Mouse (Mus musculus) heart, adult 11 months (tissue): ENCODE data around the gene Bend7.

ENCODE experiments used
- DNase-seq: peaks from one replicate; pipeline ENCODE4 v3.0.0; 2022

Gene Bend7

GRCm38 (mm10) chr2:4782809-4783641 lies 65.4 kb downstream of the Bend7 start:
- DNase-seq, result peak; percentile 61

GRCm38 (mm10) chr2:4784012-4784411 lies 66.4 kb downstream of the Bend7 start:
- peak; percentile 72 for DNase-seq

GRCm38 (mm10) chr2:4785016-4785415 lies 67.4 kb downstream of the Bend7 start:
- DNase-seq, result peak; percentile 51

- DNase-seq, result no peak
Measured at GRCm38 (mm10) chr2:4787223-4787622, 69.6 kb downstream of the Bend7 start.

- peak; percentile 75 for DNase-seq
Measured at GRCm38 (mm10) chr2:4791646-4792045, 74.0 kb downstream of the Bend7 start.

GRCm38 (mm10) chr2:4792554-4792953 lies 74.9 kb downstream of the Bend7 start:
- peak; percentile 27 for DNase-seq

- DNase-seq, result no peak
Measured at GRCm38 (mm10) chr2:4802395-4803176, 85.0 kb downstream of the Bend7 start.

- DNase-seq, result no peak
Measured at GRCm38 (mm10) chr2:4816308-4816707, 98.7 kb downstream of the Bend7 start.

- DNase-seq, result no peak
Measured at GRCm38 (mm10) chr2:4817678-4818077, 100.0 kb downstream of the Bend7 start.

GRCm38 (mm10) chr2:4820230-4820629 lies 102.6 kb downstream of the Bend7 start:
- no peak for DNase-seq

- DNase-seq, result no peak
Measured at GRCm38 (mm10) chr2:4824067-4824466, 106.4 kb downstream of the Bend7 start.

- no peak for DNase-seq
Measured at GRCm38 (mm10) chr2:4828032-4828431, 110.4 kb downstream of the Bend7 start.

GRCm38 (mm10) chr2:4828446-4828997 lies 110.9 kb downstream of the Bend7 start:
- DNase-seq, result peak; percentile 71

GRCm38 (mm10) chr2:4829007-4829406 lies 111.4 kb downstream of the Bend7 start:
- DNase-seq, result peak; percentile 76

- DNase-seq, result no peak
Measured at GRCm38 (mm10) chr2:4829489-4830065, 111.9 kb downstream of the Bend7 start.

- no peak for DNase-seq
Measured at GRCm38 (mm10) chr2:4831493-4831892, 113.9 kb downstream of the Bend7 start.

GRCm38 (mm10) chr2:4832166-4832565 lies 114.5 kb downstream of the Bend7 start:
- DNase-seq, result no peak

- peak; percentile 48 for DNase-seq
Measured at GRCm38 (mm10) chr2:4849449-4849848, 131.8 kb downstream of the Bend7 start.
